Mouse (Mus musculus) inflammation-experienced regulatory T-cells, adult 6 months (primary cell): ENCODE results near the gene 1700123O20Rik. TPM values are rescaled to one million over a fixed set of nuclear protein-coding genes. Genes with fewer than 3 reads are reported as not detected.
A peak's percentile ranks its signal among the peaks of the same experiment; 100 is the strongest.

Experiments
- ATAC-seq: one replicate; pipeline ENCODE4 v1.8.0; 2017
- polyA plus RNA-seq, 3 experiments: library from polyadenylated mRNA; unstranded; fragments of 100-300 nt; shearing (Covaris generic); gene quantifications; one replicate each; pipeline ENCODE4 v1.2.1; 2017

1700123O20Rik gene
- 10 to 100 TPM; 87.2 to 94.2 (median 92.9) TPM for polyA plus RNA-seq

DNA sequence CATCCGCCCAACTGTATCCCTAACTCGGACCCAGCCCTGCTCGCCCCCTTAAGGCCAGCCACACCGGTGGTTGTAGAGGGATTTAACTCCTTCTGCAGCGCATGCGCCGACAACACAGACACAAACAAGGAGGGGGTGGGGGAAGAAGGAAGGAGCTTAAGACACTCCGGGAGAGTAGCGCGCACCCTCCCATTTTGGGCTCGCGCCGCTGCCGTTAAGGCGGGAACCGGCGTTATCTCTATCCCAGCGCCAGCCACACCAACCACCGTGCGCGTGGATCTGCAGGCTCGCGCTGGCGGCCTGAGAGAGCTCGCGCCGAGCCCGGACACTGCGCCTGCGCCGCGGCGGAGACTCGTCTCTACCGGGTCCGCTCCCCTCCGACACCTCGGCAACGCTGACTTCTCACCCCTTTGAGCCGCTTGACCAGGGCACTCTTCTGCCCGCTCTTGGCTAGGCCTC, at the start of gene 1700123O20Rik:
TSS of gene 1700123O20Rik (plus strand) at position 154 of the 459 bp plus-strand sequence.
- ATAC-seq, result peak; percentile 39

DNA sequence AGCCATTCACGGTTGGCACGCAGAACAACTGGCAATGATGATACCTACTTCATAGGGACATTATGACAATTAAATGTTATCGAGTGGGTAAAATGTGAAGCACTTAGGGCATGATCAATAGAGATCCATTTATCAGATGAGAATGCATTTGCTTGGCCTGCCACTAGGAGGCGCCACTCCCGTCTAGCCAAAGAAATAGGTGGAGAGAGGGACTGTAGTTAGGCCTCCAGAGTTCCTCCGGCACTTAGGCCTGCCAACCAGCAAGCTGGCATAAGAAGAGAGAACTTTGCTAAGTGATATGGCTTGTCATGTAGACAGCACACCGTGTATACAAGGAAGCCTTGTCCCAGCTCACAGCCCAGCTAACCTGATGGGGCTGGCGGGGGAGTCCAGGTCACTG, 49.1 kb upstream of the 1700123O20Rik start:
- ATAC-seq, result no peak

DNA sequence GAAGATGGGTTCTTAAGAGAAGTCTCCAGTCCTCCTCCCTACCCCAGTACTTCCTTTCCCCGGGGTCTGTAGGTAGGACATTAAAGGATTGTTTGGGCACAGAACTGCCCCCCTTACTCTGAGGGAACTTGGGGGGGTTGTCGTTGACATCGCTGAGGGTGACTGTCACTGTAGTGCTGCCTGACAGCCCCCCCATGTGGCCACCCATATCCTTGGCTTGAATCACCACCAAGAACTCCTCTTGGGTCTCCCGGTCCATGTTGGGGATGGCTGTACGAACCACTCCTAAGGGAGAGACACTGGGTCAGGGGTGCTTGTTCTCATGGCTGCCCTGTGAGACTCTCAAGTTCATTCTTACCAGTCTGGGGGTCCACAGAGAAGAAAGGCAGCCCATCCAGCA, 47.8 kb upstream of the 1700123O20Rik start:
- no peak for ATAC-seq

DNA sequence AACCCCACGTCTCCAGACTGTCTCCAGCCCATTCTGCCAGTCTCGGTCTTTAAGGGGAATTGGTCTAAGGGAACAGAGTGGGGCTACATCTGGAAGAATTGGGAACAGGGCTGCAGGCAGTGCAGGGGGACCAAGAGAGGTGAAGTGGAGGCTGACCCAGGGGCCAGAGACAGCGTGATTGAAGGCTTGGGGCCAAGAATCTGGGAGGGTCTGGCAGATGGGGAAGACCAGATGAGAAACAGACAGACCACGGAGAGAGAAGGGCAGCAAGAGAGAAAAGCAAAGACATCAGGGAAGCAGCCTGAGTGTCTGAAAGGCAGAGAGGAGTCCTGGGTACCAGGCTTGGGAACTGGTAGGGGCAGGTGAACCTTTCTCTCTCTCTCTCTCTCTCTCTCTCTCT, 45.9 kb upstream of the 1700123O20Rik start:
- ATAC-seq, result no peak

DNA sequence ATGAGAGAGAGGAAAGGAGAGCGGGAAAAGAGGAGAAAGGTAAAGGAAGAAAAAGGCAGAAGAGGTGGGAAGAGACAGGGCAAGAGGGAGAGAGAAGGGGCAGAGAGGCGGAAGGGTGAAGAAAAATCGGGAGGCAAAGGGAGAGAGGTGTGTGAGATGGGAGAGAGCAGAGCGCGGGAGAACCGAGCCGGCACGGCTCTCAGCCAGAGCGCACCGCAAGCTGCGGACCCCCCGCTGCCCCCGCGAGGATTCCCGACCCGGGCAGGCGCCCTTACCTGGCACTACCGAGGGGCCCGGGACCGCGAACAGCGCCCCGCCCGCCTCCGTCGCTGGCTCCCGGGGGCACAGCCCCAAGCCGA, 45.1 kb upstream of the 1700123O20Rik start, which contains the start of gene Gm17606:
TSS of gene Gm17606 (plus strand) at position 7 of the 359 bp plus-strand sequence.
- ATAC-seq, result no peak

DNA sequence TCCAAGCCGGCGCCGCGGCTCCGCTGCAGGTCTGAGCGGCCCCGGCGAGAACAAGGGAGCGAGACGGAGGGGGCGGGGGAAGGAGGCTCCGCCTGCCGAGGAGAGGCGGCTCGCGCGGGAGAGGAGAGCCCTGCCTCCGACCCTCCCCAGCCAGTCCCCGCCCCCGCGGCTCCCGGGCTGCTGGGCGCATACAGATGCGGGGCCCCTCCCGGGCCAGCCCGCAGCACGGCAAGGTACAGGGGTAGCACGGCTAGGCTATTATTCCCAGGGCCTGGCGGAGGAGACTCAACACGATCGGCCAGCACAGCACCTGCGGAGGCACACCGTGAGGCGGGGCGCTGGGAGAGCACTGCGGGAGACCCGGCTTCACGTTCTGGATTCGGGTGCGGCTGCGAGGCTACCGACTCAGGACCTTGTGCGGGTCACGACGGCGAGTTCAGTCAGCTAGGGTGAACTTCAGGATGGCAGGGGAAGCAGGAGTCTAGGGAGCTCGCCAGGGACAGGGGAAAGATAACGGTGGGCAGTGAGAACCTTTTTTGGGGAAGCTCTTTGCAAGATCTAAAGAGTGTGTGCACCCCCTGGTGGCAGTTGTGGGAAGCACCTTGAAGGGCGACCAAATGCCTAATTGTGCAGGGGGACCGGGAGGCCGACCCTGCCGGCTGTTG, 44.6 kb upstream of the 1700123O20Rik start, which contains the start of gene Cdh24:
TSS of gene Cdh24 (minus strand) at position 60 of the 665 bp plus-strand sequence.
- peak; percentile 92 for ATAC-seq

DNA sequence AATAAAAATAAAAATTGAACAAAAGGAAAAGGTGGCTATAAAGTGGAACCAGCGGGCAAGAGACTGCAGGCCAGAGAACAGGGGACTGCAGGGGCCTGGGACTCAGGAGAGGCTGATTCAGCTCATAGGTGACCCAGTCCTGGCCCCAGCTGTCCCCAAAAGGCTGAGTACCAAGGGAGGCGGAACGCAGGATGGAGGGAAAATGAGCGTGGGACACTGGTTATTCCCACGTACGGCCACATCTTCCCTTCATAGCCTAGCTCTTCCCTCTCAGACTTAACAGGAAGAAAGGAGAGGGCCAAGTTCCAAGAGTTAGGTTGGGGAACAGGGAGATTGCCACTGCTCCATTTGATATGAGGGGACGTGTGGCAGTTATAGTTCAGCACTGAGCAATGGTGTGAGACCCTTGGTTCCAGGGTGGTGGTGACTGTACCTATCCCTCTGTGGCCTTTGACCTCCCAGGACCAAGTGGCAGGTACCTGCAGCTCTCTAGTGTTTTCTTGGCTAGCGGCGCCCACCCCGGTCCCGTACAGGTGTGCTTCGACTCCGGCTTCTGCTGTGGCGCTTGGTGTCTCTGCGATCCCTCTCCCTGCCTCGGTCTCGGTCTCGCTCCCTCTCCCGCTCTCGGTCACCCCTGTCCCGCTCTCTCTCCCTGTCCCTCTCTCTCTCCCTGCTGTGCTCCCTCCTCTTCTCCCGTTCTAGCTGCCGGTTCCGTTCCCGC, 43.6 kb upstream of the 1700123O20Rik start:
- no peak for ATAC-seq

DNA sequence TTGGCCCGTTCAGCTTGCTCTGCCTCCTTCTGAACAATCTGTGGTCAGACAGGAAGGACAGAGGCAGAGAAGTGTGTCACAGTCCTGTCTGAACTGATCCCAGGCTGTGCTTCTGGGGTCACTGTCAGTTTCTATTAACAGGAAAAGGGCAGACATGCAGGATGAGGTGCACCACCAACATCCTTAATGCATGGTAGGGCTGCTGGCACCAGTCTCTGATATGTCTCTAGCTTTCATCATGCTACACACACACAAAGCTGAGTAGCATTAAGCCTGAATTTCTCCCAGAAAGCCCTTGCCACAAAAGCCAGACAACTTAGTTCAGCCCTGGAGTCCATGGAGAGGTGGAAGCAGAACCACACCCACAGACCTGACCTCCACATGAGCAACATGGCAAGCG, 43.0 kb upstream of the 1700123O20Rik start:
- no peak for ATAC-seq

DNA sequence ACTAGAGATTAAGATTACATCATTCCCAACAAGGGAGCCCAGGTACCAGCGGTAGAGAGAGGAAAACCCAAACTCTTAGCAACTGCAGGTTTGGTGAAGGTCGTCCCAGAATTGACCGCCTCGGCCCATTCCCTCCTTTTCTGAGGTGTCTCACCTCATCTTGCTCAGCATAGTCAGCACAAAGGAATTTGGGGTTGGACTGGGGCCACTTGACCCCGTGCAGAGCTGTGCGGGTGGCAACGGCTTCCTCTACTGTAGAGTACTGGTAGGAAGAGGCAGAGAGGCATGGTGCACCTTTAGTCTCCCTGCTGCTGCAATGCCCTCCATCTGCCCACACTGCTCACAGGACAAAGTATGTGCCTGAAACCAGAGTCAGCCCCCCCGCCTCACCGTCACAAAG, 41.7 kb upstream of the 1700123O20Rik start:
- ATAC-seq, result no peak

DNA sequence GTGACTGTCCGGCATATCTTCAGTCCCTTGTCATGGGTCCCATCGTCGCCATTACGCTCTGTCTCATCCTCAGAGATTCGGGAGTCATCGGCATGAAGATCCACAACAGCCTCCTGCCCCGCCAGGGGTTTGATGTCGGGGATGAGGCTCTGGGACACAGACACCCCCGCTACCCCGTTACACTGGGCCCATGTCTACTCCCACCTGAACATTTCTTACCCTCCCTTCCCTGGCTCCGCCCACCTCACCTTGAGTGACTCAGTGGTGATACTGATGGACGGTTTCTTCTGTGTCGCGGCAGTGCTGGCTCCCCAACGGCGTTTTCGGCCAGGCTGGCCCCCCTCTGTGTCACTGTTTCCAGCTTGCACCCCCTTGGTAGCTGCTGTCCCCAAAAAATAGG, 39.6 kb upstream of the 1700123O20Rik start:
- no peak for ATAC-seq

DNA sequence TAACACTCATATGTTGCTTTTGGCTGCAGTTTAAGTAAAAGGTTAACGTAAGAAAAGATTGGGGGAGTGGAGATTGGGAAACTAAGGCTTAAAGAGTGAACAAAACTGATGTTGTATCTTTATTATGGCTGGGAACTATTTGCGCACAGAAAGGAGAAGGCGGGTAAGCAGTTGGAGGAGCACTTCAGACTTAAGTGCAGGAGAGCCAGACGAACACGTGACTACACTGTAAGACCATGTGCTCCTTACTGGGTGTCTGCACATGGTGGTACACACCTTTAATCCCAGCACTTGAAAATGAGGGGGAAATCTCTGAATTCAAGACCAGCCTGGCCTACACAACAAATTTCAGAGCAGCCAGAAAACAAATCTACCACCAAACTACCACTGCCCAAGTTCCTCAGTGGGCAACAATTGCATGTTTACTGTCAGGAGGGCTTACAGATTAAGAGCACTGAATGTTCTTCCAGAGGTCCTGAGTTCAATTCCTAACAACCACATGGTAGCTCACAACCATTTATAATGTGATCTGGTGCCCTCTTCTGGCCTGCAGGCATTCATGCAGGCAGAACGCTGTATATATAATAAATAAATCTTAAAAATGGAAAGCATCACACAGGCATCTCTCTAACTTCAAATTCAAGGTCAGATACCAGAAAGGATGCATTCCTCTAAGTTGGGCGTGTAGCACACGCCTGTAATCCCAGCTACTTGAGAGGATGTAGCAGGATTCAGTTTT, 38.9 kb upstream of the 1700123O20Rik start:
- ATAC-seq, result no peak

DNA sequence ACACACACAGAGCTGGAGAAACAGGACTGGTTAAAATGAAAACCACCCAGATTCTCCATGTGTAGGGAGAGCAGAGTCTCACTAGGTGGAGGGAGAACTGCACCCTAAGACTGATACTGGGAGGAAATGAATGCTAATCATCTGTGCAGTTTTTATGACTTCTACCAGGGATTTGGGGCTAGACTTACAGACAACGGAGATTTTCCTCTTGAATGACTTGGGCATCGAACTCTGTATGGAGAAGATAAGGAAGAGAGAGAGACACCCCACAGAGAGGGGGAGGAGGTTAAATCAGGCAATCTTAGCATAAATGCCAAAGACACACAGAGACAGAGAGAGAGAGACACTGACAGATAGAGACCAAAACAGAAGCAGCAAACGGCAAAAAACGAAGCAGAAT, 38.1 kb upstream of the 1700123O20Rik start:
- ATAC-seq, result no peak

DNA sequence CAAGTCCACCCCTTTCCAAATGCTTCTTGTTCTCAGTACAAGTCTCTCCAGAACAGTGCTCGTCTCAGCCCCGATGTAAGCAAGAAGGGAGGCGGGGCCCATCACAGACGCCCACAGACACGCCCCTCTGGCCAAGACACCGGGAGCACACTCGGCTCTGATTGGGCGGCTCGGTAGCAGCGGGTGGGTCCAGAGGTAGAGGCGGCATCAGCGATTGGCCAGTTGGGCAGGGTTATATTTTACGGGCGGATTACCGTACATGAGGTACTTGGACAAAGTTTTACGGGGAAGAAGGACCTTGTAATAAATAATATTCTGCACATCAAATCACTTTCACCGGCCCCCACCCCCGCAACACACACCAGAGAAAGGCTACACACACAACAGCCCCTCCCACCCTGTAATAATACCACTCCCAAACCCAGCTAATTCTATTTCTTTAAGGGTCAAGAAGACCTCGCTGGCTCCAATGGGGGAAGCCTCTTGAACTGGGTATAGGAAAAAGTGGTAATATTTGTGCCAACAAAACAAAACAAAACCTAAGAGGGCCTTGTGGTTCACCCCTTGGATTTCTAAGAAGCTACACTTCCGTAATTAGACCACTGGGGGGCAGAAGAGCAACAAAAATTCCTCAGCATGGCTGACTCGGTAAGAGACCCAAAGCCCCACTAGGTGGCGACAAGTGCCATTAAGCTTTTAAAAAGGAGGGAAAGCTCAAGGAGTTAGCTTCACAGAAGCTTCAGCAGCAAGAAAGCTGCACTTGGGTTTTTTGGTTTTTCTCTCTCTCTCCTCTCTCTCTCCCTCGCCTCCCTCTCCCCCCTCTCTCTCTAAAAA, 35.2 kb upstream of the 1700123O20Rik start:
- peak; percentile 75 for ATAC-seq

DNA sequence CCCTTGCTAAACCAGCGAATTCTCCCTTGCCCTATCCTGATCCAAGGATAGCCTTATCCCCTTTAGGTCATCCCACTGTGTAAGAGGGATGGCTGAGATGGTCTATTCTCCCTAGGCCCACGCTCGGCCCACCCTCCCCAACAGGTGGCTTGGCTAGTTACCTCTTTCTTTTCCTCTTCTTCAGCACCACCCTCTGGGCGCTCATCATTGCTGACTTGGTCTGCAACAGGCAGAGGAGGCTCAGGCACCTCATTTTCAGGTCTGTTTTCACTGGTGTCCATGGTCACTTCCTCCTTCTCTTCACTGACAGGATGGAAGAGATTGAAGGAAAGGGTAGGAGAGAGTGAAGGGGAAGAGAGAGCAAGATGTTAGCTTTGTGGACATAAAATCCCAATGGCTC, 34.5 kb upstream of the 1700123O20Rik start:
- ATAC-seq, result no peak

DNA sequence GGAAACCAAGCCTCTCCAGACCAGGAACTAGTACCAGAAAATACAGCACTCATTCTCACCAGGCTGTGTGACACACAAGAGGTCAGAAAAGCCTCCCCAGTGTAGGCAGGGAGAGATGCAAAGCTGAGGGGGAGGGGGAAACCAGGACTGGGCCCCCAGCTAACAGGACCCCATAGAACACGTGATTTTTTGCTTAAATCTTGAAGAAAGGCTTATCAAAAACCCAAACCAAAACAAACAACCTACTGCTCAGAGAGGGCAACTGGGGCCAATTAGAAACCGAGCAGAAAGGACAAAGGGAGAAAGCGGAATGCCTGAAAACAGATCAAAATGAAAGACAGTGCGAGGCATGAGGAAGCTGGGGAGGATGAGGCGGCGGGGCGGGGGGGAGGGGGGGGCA, 33.2 kb upstream of the 1700123O20Rik start:
- no peak for ATAC-seq

DNA sequence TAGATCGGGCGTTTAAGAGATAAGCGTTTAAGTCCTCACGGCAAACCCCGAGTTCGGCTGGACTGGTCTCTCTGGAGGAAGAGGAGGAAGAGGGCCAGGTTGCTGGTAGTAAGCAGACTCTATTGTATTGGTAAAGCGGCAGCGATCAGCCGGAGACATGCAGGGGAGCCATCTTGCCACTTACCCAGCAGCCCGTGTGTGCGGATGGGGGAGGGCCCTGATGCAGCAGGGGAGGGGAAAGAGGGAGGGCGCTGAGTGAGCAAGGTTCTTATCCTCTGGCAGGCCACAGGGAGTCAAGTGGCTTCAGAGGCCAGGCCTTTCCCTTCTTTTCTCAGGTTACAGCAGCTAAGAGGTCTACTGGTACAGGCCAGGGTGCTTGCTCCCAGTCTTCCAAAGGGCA, 32.5 kb upstream of the 1700123O20Rik start:
- ATAC-seq, result peak; percentile 91

DNA sequence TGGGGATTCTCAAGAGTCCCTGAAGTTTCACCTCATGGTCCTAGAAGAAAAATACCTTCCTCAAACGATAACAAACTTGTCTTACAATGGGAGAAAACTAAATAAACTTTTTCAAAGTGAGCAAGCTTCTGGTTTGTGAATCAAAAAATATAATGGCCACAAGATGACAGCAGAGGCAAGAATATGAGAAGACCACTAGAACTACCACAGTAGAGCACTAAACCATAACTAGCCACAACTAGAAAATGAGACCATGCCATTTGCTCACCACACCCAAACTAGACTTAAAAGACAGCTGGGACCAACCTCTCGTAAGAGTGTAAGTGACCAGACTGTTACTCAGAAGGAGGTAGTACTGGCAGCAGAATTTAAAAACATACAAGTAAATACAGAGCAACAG, 26.0 kb upstream of the 1700123O20Rik start:
- no peak for ATAC-seq

DNA sequence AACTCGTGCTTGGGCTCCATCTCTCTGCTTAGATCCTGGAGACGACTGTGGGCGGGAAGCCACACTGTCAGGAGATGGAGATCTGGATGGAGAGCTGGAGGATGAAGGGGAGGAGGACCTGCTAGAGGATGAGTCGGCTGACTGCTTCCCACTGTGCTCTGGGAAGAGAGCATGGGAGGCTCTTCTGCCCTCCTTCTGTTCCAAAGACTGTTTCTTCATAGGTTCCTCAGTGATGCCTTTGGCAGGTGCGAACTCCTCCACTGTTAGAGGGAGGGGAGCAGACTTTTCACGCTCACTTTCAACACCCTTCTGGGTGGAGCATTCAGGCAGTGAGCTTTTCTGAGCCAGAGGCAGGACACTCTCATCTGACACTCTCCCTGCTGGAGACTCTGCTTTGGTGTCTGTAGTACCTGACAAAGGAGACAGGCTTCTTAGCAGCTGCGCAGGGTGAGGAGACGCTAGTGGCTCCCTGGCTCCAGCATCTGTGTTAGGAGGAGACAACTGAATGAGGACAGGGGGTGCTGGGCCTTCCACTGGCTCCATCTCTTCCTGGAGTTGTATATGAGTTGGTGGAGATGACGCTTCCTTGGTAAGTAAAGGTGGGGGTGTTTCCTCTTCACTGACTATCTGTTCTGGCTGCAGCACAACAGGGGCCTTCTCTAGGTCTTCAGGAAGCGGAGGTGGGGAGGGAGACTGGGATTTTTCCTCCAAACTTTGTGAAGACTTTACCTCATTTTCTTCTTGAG, 21.4 kb upstream of the 1700123O20Rik start:
- no peak for ATAC-seq

DNA sequence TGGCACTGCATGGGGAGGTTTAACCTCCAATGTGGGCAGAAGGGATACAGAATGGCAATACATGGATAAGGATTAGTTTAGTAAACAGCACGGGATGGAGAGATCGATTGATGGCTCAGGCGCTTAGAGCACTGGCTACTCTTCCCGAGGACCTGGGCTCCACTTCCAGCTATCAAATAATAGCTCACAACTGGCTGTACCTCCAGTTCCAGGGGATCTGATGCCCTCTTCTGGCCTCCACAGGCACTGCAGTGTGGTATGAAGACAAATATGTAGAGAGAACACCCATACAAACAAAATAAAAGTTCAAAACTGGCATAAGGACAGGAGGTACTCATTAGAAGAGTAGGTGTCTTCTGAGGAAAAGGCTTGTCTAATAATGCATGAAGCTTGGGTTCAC, 16.6 kb upstream of the 1700123O20Rik start:
- peak; percentile 64 for ATAC-seq

DNA sequence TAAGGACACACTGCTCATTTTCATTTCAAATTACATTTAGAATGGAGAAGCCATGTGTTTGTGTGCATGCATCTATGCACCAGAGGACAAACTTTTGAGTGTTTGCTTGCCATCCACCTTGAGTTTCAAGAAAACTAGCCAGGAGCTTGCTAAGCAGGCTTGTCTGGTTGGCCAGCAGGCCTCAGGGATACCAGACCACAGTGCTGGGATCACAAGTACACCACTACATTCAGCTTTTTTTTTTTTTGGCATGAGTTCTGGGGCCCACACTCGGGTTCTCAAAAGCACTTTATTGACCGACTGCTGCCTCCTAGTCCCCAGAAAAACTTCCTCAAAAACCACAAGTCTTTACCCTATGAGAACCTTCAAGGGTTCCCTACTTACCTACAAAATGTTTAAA, 11.7 kb upstream of the 1700123O20Rik start:
- no peak for ATAC-seq

DNA sequence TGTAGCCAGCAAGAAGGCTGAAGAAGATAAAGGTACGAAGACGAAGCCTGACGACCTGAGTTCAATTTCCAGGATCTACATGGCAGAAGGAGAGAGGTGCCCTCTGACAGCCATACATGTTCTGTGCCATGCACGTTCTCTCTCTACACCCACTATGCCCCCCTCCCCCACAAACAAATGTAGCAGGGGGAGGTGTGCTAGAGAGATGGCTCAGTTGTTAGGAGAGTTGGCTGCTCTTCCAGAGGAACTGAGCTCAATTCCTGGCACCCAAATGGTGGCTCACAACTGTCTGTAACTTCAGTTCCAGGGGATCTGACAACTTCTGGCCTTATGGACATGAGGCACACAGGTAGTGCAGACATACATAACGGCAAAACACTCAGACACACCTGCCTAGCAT, 9.7 kb upstream of the 1700123O20Rik start:
- no peak for ATAC-seq
